Mouse (Mus musculus): Measurements from ENCODE around the gene Banp. TPM values are rescaled to one million over a fixed set of nuclear protein-coding genes. Genes with fewer than 3 reads are reported as not detected.
A peak's percentile ranks its signal among the peaks of the same experiment; 100 is the strongest.

The Banp gene
- total and polyA plus RNA-seq, 3 experiments: 14.9 to 34.2 (median 25.7) TPM

DNA sequence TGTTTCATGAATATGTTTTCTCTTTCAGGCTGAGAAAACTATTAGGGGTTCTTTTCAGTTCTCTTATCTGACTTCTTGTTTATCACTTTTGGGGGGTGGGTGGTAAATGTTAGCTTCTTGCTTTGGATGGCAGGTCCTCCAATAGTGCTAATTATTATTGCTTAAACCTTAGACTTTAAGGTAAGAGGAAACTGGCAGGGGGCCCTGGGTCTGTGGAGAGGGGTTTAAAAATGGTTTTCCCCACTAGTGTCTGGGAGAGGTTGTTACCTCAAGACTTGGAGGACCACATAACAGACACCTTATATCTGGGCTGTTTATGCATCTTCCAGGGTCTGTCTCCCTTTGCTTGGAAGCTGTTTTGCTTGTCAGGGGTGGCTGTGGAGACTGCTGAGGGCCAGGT lies 2.6 kb downstream of the Banp start:
- Histone ChIP-seq H3K9ac (ENCODE audit: insufficient read depth, low read depth) (peak overlapping the region; percentile 100; the same call in 1 of the 2 replicates), H3K4me1 (ENCODE audit: control insufficient read depth in 1 of 2, insufficient read depth in 2 of 2) (peaks cover 23 to 61% of the 10 kb centered on the region in 2 experiments), H3K4me2 (ENCODE audit: insufficient read depth, low read depth, poor library complexity, severe bottlenecking) (peak overlapping the region; percentile 94; the same call in 1 of the 2 replicates), H3K36me3 (replicated peaks in 1 of 2; ENCODE audit: control insufficient read depth in 1 of 2, insufficient read depth in 1 of 2, low read length in 1 of 2) (peaks cover 19 to 46% of the 10 kb centered on the region in 2 experiments), H3K9me3 (replicated peaks; ENCODE audit: low read length) (no peaks in the 10 kb centered on the region), H3K27ac (ENCODE audit: insufficient read depth, low read depth) (no peak overlapping the region), H3K4me3 (replicated peaks in 1 of 3; ENCODE audit: low read depth in 2 of 3, low read length in 2 of 3, poor library complexity in 1 of 3) (no peak overlapping the region), H3K27me3 (replicated peaks) (peaks cover 1% of the 10 kb centered on the region), H3K79me2 (replicated peaks; ENCODE audit: control insufficient read depth, extremely low read depth, insufficient read depth, poor library complexity, severe bottlenecking) (peaks cover 45% of the 10 kb centered on the region)
- in situ Hi-C loops (cut with MboI; ENCODE audit: low pct_ligation_motif_present, low pct_unique_long_range_greater_than_20kb, low sequenced_read_pairs): no loop called here
- no peak for DNase-seq (ENCODE audit: extremely low read depth)
- dilution Hi-C loops (cut with MboI; ENCODE audit: extremely low pct_ligation_motif_present, extremely low pct_unique_long_range_greater_than_20kb, low sequenced_read_pairs): no loop called here
- no peak for TF ChIP-seq PAX5 (IDR thresholded peaks at IDR 0.05; ENCODE audit: low read length)

DNA sequence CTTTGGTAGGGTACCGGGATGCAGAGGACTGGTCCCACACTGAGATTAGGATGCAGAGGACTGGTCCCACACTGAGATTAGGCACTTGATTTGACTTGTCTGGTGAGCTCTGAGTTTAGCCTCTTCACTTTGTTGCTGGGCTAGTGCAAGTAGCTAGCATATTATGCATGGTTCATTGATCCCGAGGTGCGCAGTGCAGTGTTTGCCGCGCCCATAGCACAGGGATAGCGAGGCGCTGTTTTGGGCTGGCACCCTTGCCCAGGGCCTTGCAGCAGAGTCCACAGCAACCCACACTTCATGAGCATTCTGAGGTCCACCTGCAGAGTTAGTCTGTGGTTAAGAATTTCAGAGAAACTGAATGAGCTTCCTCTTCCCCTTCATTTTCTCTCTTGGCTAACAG lies 3.2 kb downstream of the Banp start:
- in situ Hi-C loops (cut with MboI; ENCODE audit: low pct_ligation_motif_present, low pct_unique_long_range_greater_than_20kb, low sequenced_read_pairs): no loop called here
- H3K36me3 ChIP-seq (replicated peaks in 1 of 2; ENCODE audit: control insufficient read depth in 1 of 2, insufficient read depth in 1 of 2, low read length in 1 of 2): peaks cover 19 to 51% of the 10 kb centered on the region in 2 experiments
- H3K27ac ChIP-seq (ENCODE audit: insufficient read depth, low read depth): no peak overlapping the region
- peaks cover 21 to 58% of the 10 kb centered on the region in 2 experiments for H3K4me1 ChIP-seq (ENCODE audit: control insufficient read depth in 1 of 2, insufficient read depth in 2 of 2)
- TF ChIP-seq MAX (IDR thresholded peaks at IDR 0.05; ENCODE audit: low read length) (no peak), PAX5 (IDR thresholded peaks at IDR 0.05; ENCODE audit: low read length) (no peak), HCFC1 (IDR thresholded peaks at IDR 0.05; ENCODE audit: low read depth, low read length) (no peak), MAFK (IDR thresholded peaks at IDR 0.05; ENCODE audit: insufficient replicate concordance, low read length) (no peak), EP300 (IDR thresholded peaks at IDR 0.05; ENCODE audit: low read length) (no peak), CHD1 (IDR thresholded peaks at IDR 0.05; ENCODE audit: low read depth, low read length) (no peak), SIN3A (IDR thresholded peaks at IDR 0.05; ENCODE audit: low read length) (no peak), UBTF (IDR thresholded peaks at IDR 0.05; ENCODE audit: low read depth, low read length) (no peak), KAT2A (IDR thresholded peaks at IDR 0.05; ENCODE audit: insufficient replicate concordance, low read length) (no peak), USF1 (IDR thresholded peaks at IDR 0.05; ENCODE audit: low read depth, low read length) (no peak), ZNF384 (IDR thresholded peaks at IDR 0.05; ENCODE audit: low read depth, low read length) (no peak), RCOR1 (conservative IDR thresholded peaks at IDR 0.05; ENCODE audit: low read depth, low read length) (no peak)
- DNase-seq (ENCODE audit: extremely low read depth): no peak
- H3K9ac ChIP-seq (ENCODE audit: insufficient read depth, low read depth): peak overlapping the region; percentile 100; the same call in 1 of the 2 replicates
- H3K9me3 ChIP-seq (replicated peaks; ENCODE audit: low read length): no peaks in the 10 kb centered on the region
- H3K4me3 ChIP-seq (replicated peaks in 1 of 3; ENCODE audit: low read depth in 2 of 3, low read length in 2 of 3, poor library complexity in 1 of 3): no peak overlapping the region
- dilution Hi-C loops (cut with MboI; ENCODE audit: extremely low pct_ligation_motif_present, extremely low pct_unique_long_range_greater_than_20kb, low sequenced_read_pairs): no loop called here
- peaks cover 52% of the 10 kb centered on the region for H3K79me2 ChIP-seq (replicated peaks; ENCODE audit: control insufficient read depth, extremely low read depth, insufficient read depth, poor library complexity, severe bottlenecking)
- no peak overlapping the region for H3K4me2 ChIP-seq (ENCODE audit: insufficient read depth, low read depth, poor library complexity, severe bottlenecking)
- no peaks in the 10 kb centered on the region for H3K27me3 ChIP-seq (replicated peaks)

DNA sequence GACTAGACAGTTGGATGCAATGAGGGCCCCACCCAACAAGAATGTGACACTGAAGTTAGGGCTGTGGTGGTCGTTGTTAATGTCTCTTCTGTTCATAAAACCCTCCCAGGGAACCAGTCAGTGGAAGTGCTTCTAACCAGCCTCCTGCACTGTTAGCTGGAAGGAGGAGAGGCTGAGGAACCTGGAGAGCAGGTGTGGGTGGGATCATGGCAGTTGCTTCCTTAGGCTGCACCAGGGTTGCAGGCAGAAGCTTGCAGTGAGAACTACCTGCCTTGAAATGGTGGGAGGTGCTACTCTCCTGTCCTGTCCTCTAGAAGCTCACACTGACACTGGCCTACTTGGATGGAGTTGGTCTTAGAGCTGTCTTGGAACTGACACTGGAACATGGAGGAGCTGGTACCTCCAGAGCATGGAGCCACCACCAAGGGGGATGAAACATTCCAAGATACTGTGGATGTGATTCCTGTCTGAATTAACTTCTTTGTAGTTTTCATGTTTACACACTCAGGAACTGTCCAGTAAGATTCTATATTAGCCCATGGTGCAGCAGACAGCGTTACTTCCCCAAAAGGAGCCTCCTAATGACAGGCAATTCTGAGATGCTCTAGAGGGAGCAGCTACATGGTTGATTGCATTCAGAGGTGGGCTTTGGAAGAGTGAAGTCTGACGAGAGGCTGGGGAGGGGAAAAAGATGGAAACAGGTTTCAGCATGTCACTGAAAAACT lies 4.4 kb downstream of the Banp start:
- dilution Hi-C loops (cut with MboI; ENCODE audit: extremely low pct_ligation_motif_present, extremely low pct_unique_long_range_greater_than_20kb, low sequenced_read_pairs) (no loop called here), in situ Hi-C loops (cut with MboI; ENCODE audit: low pct_ligation_motif_present, low pct_unique_long_range_greater_than_20kb, low sequenced_read_pairs) (no loop called here)
- Histone ChIP-seq H3K27me3 (replicated peaks) (no peaks in the 10 kb centered on the region), H3K4me3 (replicated peaks in 1 of 3; ENCODE audit: low read depth in 2 of 3, low read length in 2 of 3, poor library complexity in 1 of 3) (no peak overlapping the region), H3K9ac (ENCODE audit: insufficient read depth, low read depth) (no peak overlapping the region), H3K9me3 (replicated peaks; ENCODE audit: low read length) (no peaks in the 10 kb centered on the region), H3K79me2 (replicated peaks; ENCODE audit: control insufficient read depth, extremely low read depth, insufficient read depth, poor library complexity, severe bottlenecking) (peaks cover 56% of the 10 kb centered on the region), H3K4me1 (ENCODE audit: control insufficient read depth in 1 of 2, insufficient read depth in 2 of 2) (peaks cover 21 to 61% of the 10 kb centered on the region in 2 experiments), H3K4me2 (ENCODE audit: insufficient read depth, low read depth, poor library complexity, severe bottlenecking) (no peak overlapping the region), H3K36me3 (replicated peaks in 1 of 2; ENCODE audit: control insufficient read depth in 1 of 2, insufficient read depth in 1 of 2, low read length in 1 of 2) (peaks cover 19 to 58% of the 10 kb centered on the region in 2 experiments), H3K27ac (ENCODE audit: insufficient read depth, low read depth) (peak overlapping the region; percentile 11; the same call in 1 of the 2 replicates)
- DNase-seq (ENCODE audit: extremely low read depth): no peak
- TF ChIP-seq MAFK (IDR thresholded peaks at IDR 0.05; ENCODE audit: insufficient replicate concordance, low read length) (no peak), POLR2A (IDR thresholded peaks at IDR 0.05; ENCODE audit: low read depth, low read length) (peak; percentile 35; the same call in 1 of the 2 replicates), UBTF (IDR thresholded peaks at IDR 0.05; ENCODE audit: low read depth, low read length) (no peak), ZC3H11A (IDR thresholded peaks at IDR 0.05; ENCODE audit: low read depth, low read length) (no peak), ZNF384 (IDR thresholded peaks at IDR 0.05; ENCODE audit: low read depth, low read length) (no peak), IRF4 (IDR thresholded peaks at IDR 0.05; ENCODE audit: low read depth, low read length) (no peak)
